Mouse (Mus musculus) forebrain, embryonic 13.5 days (tissue): ENCODE data around the gene Olfr70. TPM values are rescaled to one million over a fixed set of nuclear protein-coding genes. Genes with fewer than 3 reads are reported as not detected.
A peak's percentile ranks its signal among the peaks of the same experiment; 100 is the strongest.

Experiments
- ATAC-seq: fragments of 200-750 bp; cut with Nextera tagmentation; 2 replicates; pipeline ENCODE4 v1.8.0; 2017
- H3K27ac ChIP-seq: fragments of 300-500 bp; sonication (generic); 2 replicates; pipeline ENCODE4 v1.5.1; 2015; ENCODE audit warnings: inconsistent platforms, mild to moderate bottlenecking, moderate library complexity
- H3K27me3 ChIP-seq: fragments of 300-500 bp; sonication (generic); 2 replicates; pipeline ENCODE4 v1.6.1; 2015; ENCODE audit warnings: mild to moderate bottlenecking, inconsistent platforms
- H3K36me3 ChIP-seq: fragments of 300-500 bp; sonication (generic); 2 replicates; pipeline ENCODE4 v1.6.1; 2015; ENCODE audit warnings: mild to moderate bottlenecking, inconsistent platforms; ENCODE audit not compliant: poor library complexity, severe bottlenecking
- H3K4me1 ChIP-seq: fragments of 300-500 bp; sonication (generic); 2 replicates; pipeline ENCODE4 v1.6.1; 2015; ENCODE audit warnings: inconsistent platforms
- H3K4me2 ChIP-seq: fragments of 300-500 bp; sonication (generic); 2 replicates; pipeline ENCODE4 v1.6.1; 2015; ENCODE audit warnings: inconsistent platforms, mild to moderate bottlenecking, moderate library complexity
- H3K4me3 ChIP-seq: fragments of 300-500 bp; sonication (generic); 2 replicates; pipeline ENCODE4 v1.5.1; 2015; ENCODE audit warnings: mild to moderate bottlenecking, inconsistent platforms
- H3K9ac ChIP-seq: fragments of 300-500 bp; sonication (generic); 2 replicates; pipeline ENCODE4 v1.6.1; 2015; ENCODE audit warnings: mild to moderate bottlenecking, inconsistent platforms
- H3K9me3 ChIP-seq: fragments of 300-500 bp; sonication (generic); replicated peaks from 2 replicates; pipeline ENCODE4 v1.6.1; 2016; ENCODE audit warnings: inconsistent platforms
- WGBS: fragments of 180-500 bp; shearing (Covaris S2); methylation state at CpG from one replicate; pipeline ENCODE4 v1.1.7; 2015; 5-methylcytosine and 5-hydroxymethylcytosine counted together
- polyA plus RNA-seq: library from polyadenylated mRNA; unstranded; fragments of >200 nt; fragmentation: Nextera tagmentation; extraction: Ambion mirVana; gene quantifications from 2 replicates; pipeline ENCODE4 v1.2.1, GENCODE M21; 2015

The Olfr70 gene
- polyA plus RNA-seq, 1 experiment from 2014 or later: not detected

DNA sequence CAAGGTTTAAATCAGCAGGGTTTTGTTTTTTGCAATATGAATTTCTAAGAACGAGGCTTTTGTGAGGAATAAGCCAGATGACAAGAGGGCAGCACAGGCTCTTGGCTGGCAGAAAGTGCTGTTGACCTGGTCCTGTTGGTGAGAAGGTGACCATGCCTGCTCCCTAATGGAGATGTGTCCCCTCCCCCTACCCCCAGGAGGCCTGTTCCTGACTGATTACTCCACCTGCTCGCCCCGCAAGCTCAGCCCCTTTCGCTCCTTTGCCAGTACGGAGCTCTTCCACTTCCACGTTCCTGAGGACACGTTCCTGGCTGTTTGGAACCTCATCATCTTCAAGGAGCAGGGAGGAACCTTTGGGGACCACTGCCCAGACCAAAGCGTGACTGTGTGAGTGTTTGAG is 26.9 kb downstream of the Olfr70 start:
- Histone ChIP-seq H3K36me3 (peaks cover 49% of the 10 kb centered on the region), H3K27ac (no peak overlapping the region), H3K4me2 (no peak overlapping the region), H3K4me3 (no peak overlapping the region), H3K9ac (no peak overlapping the region), H3K27me3 (no peaks in the 10 kb centered on the region), H3K9me3 (no peaks in the 10 kb centered on the region), H3K4me1 (peaks cover 33% of the 10 kb centered on the region)
- ATAC-seq: no peak
- WGBS: 83% methylated on average over 8 of the region's 8 CpGs

DNA sequence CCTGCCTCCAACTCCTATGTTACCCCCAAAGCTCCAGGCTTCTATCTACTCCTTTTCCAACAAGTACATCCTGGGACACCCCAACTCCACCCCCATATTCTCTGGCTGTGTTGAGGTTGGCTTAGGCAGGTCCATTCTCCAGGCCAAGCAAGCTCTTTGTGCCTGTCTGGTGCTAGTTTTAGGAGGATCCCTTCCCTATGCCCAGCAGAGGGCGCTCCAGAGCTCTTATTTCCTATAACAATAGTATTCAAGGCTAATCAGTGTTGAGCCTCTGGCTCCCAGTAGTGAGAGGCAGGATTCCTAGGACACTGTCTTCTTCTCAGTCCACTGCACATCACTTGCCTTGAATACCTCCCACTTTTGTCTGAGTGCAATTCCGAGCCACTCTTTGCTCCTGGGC is 28.5 kb downstream of the Olfr70 start:
- H3K4me1 ChIP-seq: peaks cover 37% of the 10 kb centered on the region
- H3K4me3 ChIP-seq: no peak overlapping the region
- H3K9ac ChIP-seq: 0 out of 2 replicates have a peak overlapping the region, but pooled peaks have one; percentile 37
- H3K27ac ChIP-seq: no peak overlapping the region
- 3% methylated on average over 2 of the region's 2 CpGs for WGBS
- no peaks in the 10 kb centered on the region for H3K27me3 ChIP-seq
- peak overlapping the region; percentile 94 for H3K4me2 ChIP-seq
- H3K9me3 ChIP-seq: no peaks in the 10 kb centered on the region
- H3K36me3 ChIP-seq: peaks cover 33% of the 10 kb centered on the region
- 0 out of 2 replicates have a peak, but pooled peaks have one; percentile 14 for ATAC-seq

DNA sequence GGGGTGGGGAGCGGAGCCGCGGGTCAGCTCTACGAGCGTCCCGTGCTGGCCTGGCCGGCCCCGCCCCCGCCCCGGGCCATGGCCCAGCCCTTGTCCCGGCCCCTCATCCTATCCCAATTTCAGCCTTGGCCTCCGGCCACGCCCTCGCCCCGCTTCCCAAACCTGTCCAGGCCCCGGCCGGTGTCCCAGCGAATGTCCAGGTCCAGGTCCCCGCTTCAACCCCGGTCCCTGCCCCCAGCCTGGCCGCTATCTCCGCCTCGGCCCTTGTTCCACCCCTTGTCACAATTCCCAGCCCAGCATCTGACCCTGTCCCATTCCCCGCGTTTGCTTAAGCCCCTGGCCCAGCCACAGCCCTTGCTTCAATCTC is 31.2 kb downstream of the Olfr70 start:
- under 1% methylated on average over 19 of the region's 25 CpGs for WGBS
- Histone ChIP-seq H3K36me3 (peaks cover 6% of the 10 kb centered on the region), H3K4me3 (peak overlapping the region; percentile 80), H3K9me3 (no peaks in the 10 kb centered on the region), H3K27me3 (peaks cover 12% of the 10 kb centered on the region), H3K4me2 (peak overlapping the region; percentile 94), H3K27ac (peak overlapping the region; percentile 21; the same call in 1 of the 2 replicates), H3K9ac (peak overlapping the region; percentile 88), H3K4me1 (peaks cover 37% of the 10 kb centered on the region)
- peak; percentile 70 for ATAC-seq

GRCm38 (mm10) chr4:43668782-43669427 is 31.7 kb downstream of the Olfr70 start, which contains the start of the genes Tmem8b and Fam221b:
Tmem8b (plus strand) TSS chr4:43668971.
Fam221b (minus strand) TSS chr4:43669145.
- WGBS: under 1% methylated on average over 35 of the region's 41 CpGs
- Histone ChIP-seq H3K27me3 (peaks cover 14% of the 10 kb centered on the region), H3K4me1 (peaks cover 37% of the 10 kb centered on the region), H3K27ac (peak within 1 kb of the TSS; percentile 21; the same call in 1 of the 2 replicates), H3K4me2 (peak within 1 kb of the TSS; percentile 94), H3K4me3 (peak within 1 kb of the TSS; percentile 80), H3K9me3 (no peaks in the 10 kb centered on the region), H3K36me3 (peaks cover 1% of the 10 kb centered on the region; the same call in 1 of the 2 replicates), H3K9ac (peak within 1 kb of the TSS; percentile 88)
- peak; percentile 97 for ATAC-seq

GRCm38 (mm10) chr4:43666412-43666811 is 34.2 kb downstream of the Olfr70 start:
- Histone ChIP-seq H3K4me1 (peaks cover 24% of the 10 kb centered on the region), H3K9me3 (no peaks in the 10 kb centered on the region), H3K27me3 (peaks cover 36% of the 10 kb centered on the region), H3K36me3 (no peaks in the 10 kb centered on the region), H3K9ac (no peak overlapping the region), H3K27ac (no peak overlapping the region), H3K4me2 (no peak overlapping the region), H3K4me3 (no peak overlapping the region)
- WGBS: 34% methylated on average over 4 of the region's 4 CpGs
- ATAC-seq: no peak

DNA sequence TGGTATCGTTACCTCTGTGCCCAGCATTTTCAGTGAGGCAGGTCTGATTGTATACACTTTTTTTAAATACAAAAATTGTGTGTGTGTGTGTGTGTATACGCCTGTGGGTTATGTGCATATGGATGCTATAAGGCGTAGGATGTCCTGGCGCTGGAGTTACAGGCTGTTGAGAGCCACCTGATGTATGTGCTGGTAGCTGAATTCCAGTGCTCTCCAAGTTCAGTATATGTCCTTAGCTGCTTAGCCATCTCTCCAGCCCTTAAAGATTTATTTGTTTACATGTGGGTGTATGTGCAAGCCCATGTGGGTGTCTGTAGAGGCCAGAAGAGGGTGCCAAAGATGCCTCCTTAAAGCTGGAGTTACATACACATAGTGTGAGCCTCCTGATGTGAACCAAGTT is 43.5 kb downstream of the Olfr70 start:
- Histone ChIP-seq H3K9ac (no peak overlapping the region), H3K27ac (no peak overlapping the region), H3K27me3 (peaks cover 7% of the 10 kb centered on the region), H3K9me3 (no peaks in the 10 kb centered on the region), H3K4me3 (peak overlapping the region; percentile 71), H3K36me3 (no peaks in the 10 kb centered on the region), H3K4me1 (peaks cover 16% of the 10 kb centered on the region), H3K4me2 (peak overlapping the region; percentile 81)
- ATAC-seq: no peak
- WGBS: 61% methylated on average over 4 of the region's 4 CpGs

DNA sequence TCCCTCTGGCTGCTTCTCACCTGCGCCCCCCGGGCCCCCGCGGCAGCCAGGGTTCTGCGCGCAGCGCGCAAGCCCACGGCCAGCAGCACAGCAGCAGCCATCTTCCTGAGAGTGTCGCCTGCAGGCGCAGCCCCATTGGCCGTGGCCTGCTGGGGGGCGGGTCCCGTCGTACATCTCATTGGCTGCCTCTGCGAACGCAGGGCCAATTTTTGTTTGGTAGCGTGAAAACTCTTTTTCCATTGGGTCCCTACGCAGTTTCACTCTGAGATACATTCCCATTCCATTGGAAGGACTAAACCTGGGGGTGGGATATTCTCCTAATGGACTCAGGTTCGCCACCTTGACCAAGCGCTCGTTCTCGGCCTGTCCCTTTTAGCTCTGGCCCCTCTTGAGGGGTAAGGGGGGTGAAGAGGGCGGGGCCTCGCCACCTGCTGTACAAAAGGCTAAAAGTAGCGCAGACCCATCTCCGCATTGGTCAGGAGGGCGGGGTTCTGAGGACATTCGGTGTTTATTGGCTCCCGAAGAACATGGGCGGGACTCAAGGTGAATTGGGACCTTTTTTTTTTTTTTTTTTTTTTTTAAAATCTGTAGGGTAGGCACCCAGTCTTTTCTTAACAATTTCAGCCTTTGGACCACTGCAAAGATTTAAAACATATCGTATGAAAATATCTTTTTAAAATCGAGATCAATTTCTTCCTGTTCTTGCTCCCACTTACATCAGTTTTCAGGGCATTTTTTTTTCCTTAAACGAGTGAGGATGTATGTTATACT is 44.1 kb downstream of the Olfr70 start, which contains the start of gene Hint2:
Hint2 (minus strand) TSS at position 128 of the 771 bp plus-strand sequence.
- peaks cover 1% of the 10 kb centered on the region; the same call in 1 of the 2 replicates for H3K27me3 ChIP-seq
- WGBS: under 1% methylated on average over 34 of the region's 34 CpGs
- no peaks in the 10 kb centered on the region for H3K9me3 ChIP-seq
- peak within 1 kb of the TSS; percentile 88 for H3K9ac ChIP-seq
- peak within 1 kb of the TSS; percentile 71 for H3K4me3 ChIP-seq
- ATAC-seq: peak; percentile 98
- peaks cover 16% of the 10 kb centered on the region for H3K4me1 ChIP-seq
- H3K36me3 ChIP-seq: 0 out of 2 replicates have a peak, but pooled peaks cover 4% of the 10 kb centered on the region
- H3K4me2 ChIP-seq: peak within 1 kb of the TSS; percentile 81
- peak within 1 kb of the TSS; percentile 88 for H3K27ac ChIP-seq

- Histone ChIP-seq H3K27me3 (no peaks in the 10 kb centered on the region), H3K27ac (peak overlapping the region; percentile 88), H3K4me3 (peak overlapping the region; percentile 71), H3K9ac (peak overlapping the region; percentile 88), H3K4me1 (peaks cover 16% of the 10 kb centered on the region), H3K9me3 (no peaks in the 10 kb centered on the region), H3K36me3 (0 out of 2 replicates have a peak, but pooled peaks cover 4% of the 10 kb centered on the region), H3K4me2 (peak overlapping the region; percentile 81)
- 5% methylated on average over 34 of the region's 34 CpGs for WGBS
- ATAC-seq: peak; percentile 59; the same call in 1 of the 2 replicates
Observed at GRCm38 (mm10) chr4:43655656-43656338, 44.8 kb downstream of the Olfr70 start.

- Histone ChIP-seq H3K27ac (no peak within 1 kb of the TSS), H3K27me3 (no peaks in the 10 kb centered on the region), H3K4me1 (peaks cover 16% of the 10 kb centered on the region), H3K9ac (peak within 1 kb of the TSS; percentile 27; the same call in 1 of the 2 replicates), H3K9me3 (0 out of 2 replicates have a peak, but pooled peaks cover 8% of the 10 kb centered on the region), H3K4me2 (peak within 1 kb of the TSS; percentile 49), H3K36me3 (peaks cover 16% of the 10 kb centered on the region), H3K4me3 (peak within 1 kb of the TSS; percentile 29)
- WGBS: 16% methylated on average over 24 of the region's 24 CpGs
- ATAC-seq: no peak
Observed at GRCm38 (mm10) chr4:43653161-43654015, 47.2 kb downstream of the Olfr70 start, which contains the start of gene Spag8. Spag8 (minus strand) TSS chr4:43653594.

- ATAC-seq: no peak
- 0 out of 2 replicates have a peak overlapping the region, but pooled peaks have one; percentile 23 for H3K9ac ChIP-seq
Observed at GRCm38 (mm10) chr4:43652726-43653125, 47.9 kb downstream of the Olfr70 start.

DNA sequence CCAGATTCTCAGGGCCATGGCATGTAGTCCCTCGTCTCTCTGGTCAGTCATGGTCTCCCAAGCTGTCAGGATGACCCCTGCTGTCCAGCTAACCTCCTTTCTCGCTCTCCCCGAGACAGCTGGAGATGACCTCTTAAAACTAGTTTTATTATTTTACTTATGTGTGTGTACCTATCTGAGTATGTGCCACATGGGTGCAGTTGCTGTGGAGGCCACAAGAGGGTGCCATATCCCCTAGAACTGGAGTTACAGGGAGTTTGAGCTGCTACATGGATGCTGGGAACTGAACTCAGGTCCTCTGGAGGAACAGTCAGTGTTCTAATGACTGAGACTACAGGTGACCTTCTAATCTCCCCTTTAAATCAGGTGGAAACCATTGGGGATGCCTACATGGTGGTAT is 50.8 kb downstream of the Olfr70 start:
- H3K4me2 ChIP-seq: no peak overlapping the region
- H3K9me3 ChIP-seq: 0 out of 2 replicates have a peak, but pooled peaks cover 8% of the 10 kb centered on the region
- no peaks in the 10 kb centered on the region for H3K27me3 ChIP-seq
- peaks cover 19% of the 10 kb centered on the region for H3K36me3 ChIP-seq
- no peak overlapping the region for H3K9ac ChIP-seq
- H3K27ac ChIP-seq: no peak overlapping the region
- WGBS: 99% methylated on average over 3 of the region's 3 CpGs
- H3K4me3 ChIP-seq: no peak overlapping the region
- ATAC-seq: no peak
- H3K4me1 ChIP-seq: peaks cover 10% of the 10 kb centered on the region; the same call in 1 of the 2 replicates

More at GRCm38 (mm10) chr4:43652726-43653125, 47.9 kb downstream of the Olfr70 start:
- H3K4me1 ChIP-seq: peaks cover 16% of the 10 kb centered on the region
- peak overlapping the region; percentile 49 for H3K4me2 ChIP-seq
- 0 out of 2 replicates have a peak, but pooled peaks cover 8% of the 10 kb centered on the region for H3K9me3 ChIP-seq
- WGBS: 91% methylated on average over 4 of the region's 4 CpGs
- H3K27me3 ChIP-seq: no peaks in the 10 kb centered on the region
- H3K27ac ChIP-seq: no peak overlapping the region
- peak overlapping the region; percentile 29 for H3K4me3 ChIP-seq
- H3K36me3 ChIP-seq: peaks cover 16% of the 10 kb centered on the region
